Mouse (Mus musculus): ENCODE measurements around the gene P2ry6.

DNA sequence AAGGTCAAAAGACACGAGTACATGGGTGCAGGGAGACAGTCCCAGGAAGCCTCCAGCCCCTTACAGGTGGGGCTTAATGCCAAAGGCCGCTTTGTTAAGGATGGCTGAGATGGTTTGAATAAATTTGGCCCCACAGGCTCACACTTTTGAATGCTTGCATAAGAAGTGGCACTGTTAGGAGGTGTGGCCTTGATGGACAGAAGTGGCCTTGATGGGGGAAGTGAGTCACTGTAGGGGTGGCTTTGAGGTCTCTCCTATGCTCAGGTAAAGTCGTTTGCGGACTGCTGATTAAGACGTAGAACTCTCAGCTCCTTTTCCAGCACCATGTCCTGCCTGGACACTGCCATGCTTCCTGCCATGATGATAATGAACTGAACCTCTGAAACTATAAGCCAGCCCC, 76.6 kb downstream of the P2ry6 start:
- TF ChIP-seq CTCF (IDR thresholded peaks at IDR 0.05; ENCODE audit: low read depth) (no peak), EP300 (IDR thresholded peaks at IDR 0.05; ENCODE audit: low read depth) (no peak)
